Mouse (Mus musculus) liver, embryonic 14.5 days (tissue): ENCODE measurements around the gene Strada. TPM values are rescaled to one million over a fixed set of nuclear protein-coding genes. Genes with fewer than 3 reads are reported as not detected.
A peak's percentile ranks its signal among the peaks of the same experiment; 100 is the strongest.

Experiments
- ATAC-seq: fragments of 200-750 bp; cut with Nextera tagmentation; 2 replicates; pipeline ENCODE4 v1.8.0; 2017; ENCODE audit warnings: moderate number of reproducible peaks, mild to moderate bottlenecking, moderate library complexity; ENCODE audit not compliant: insufficient read depth
- DNase-seq, 3 experiments: peaks; one replicate each; pipeline ENCODE4 v3.0.0-alpha.2; 2012 to 2013; ENCODE audit warnings: low read depth in 3 of 3, low spot score in 3 of 3
- H3K27ac ChIP-seq: fragments of 300-500 bp; sonication (generic); 2 replicates; pipeline ENCODE4 v1.5.1; 2014; ENCODE audit warnings: moderate library complexity, mild to moderate bottlenecking, control low read depth, inconsistent platforms
- H3K27me3 ChIP-seq: fragments of 300-500 bp; sonication (generic); 2 replicates; pipeline ENCODE4 v1.6.1; 2014; ENCODE audit warnings: mild to moderate bottlenecking, low read length, moderate library complexity; ENCODE audit not compliant: control insufficient read depth, insufficient read depth
- H3K36me3 ChIP-seq: fragments of 300-500 bp; sonication (generic); replicated peaks from 2 replicates; pipeline ENCODE4 v1.6.1; 2014; ENCODE audit warnings: low read depth; ENCODE audit not compliant: control insufficient read depth, insufficient read depth
- H3K4me1 ChIP-seq, 2 experiments: fragments of 200-500 bp in 1 of 2; fragments of 300-500 bp in 1 of 2; sonication (generic) in 1 of 2; replicated peaks; 2 replicates each; pipeline ENCODE4 v1.6.1; 2012 to 2014; ENCODE audit warnings: antibody characterized with exemption in 1 of 2, inconsistent platforms in 1 of 2, low read length in 1 of 2; ENCODE audit not compliant: control insufficient read depth in 2 of 2, insufficient read depth in 2 of 2
- H3K4me2 ChIP-seq: fragments of 300-500 bp; sonication (generic); 2 replicates; pipeline ENCODE4 v1.6.1; 2014; ENCODE audit warnings: low read depth, mild to moderate bottlenecking, control low read depth, moderate library complexity
- H3K4me3 ChIP-seq, 2 experiments: fragments of 200-500 bp in 1 of 2; fragments of 300-500 bp in 1 of 2; sonication (generic) in 1 of 2; 2 replicates each; pipeline ENCODE4 v1.5.1; 2012 to 2014; ENCODE audit warnings: low read depth in 2 of 2, low read length in 2 of 2, mild to moderate bottlenecking in 2 of 2, control low read depth in 1 of 2, inconsistent platforms in 1 of 2, moderate library complexity in 1 of 2; ENCODE audit not compliant: insufficient read depth in 1 of 2
- H3K9ac ChIP-seq: fragments of 300-500 bp; sonication (generic); replicated peaks from 2 replicates; pipeline ENCODE4 v1.6.1; 2014; ENCODE audit warnings: mild to moderate bottlenecking, control low read depth, moderate library complexity
- H3K9me3 ChIP-seq: fragments of 300-500 bp; sonication (generic); 2 replicates; pipeline ENCODE4 v1.6.1; 2016; ENCODE audit warnings: low read length, mixed read lengths; ENCODE audit not compliant: control insufficient read depth
- CTCF ChIP-seq: IDR thresholded peaks from 2 replicates; pipeline ENCODE4 v1.5.1; 2016; ENCODE audit warnings: antibody characterized with exemption, low read depth, control low read depth
- EP300 ChIP-seq: IDR thresholded peaks from 2 replicates; pipeline ENCODE4 v1.6.1; 2016; ENCODE audit warnings: antibody characterized with exemption, low read depth
- WGBS: fragments of 180-500 bp; shearing (Covaris S2); extraction: QIAGEN DNeasy Blood & Tissue Kit; methylation state at CpG from one replicate; pipeline ENCODE4 v1.1.7; 2014; ENCODE audit not compliant: insufficient replicate concordance; 5-methylcytosine and 5-hydroxymethylcytosine counted together
- polyA plus RNA-seq, 2 experiments: library from polyadenylated mRNA; depleted of rRNA in 1 of 2; stranded (reverse) in 1 of 2; unstranded in 1 of 2; fragments of >200 nt; fragmentation: Nextera tagmentation in 1 of 2; extraction: Ambion mirVana in 1 of 2; gene quantifications; 2 replicates each; pipeline versions ENCODE4 v1.2.1 to v1.2.3; 2012 to 2014

Gene Strada
- polyA plus RNA-seq, 2 experiments, result 6.9 to 9.1 TPM

- TF ChIP-seq CTCF (peak; percentile 29; the same call in 1 of the 2 replicates), EP300 (0 out of 2 replicates have a peak, but pooled peaks have one; percentile 31)
- H3K27ac ChIP-seq, result peak overlapping the region; percentile 48
- H3K36me3 ChIP-seq, result no peaks in the 10 kb centered on the region
- peak in 1 of 3 experiments; percentile 41 for DNase-seq
- H3K4me3 ChIP-seq, result no peak overlapping the region
- peak overlapping the region; percentile 47 for H3K4me2 ChIP-seq
- 49% methylated on average over 5 of the region's 5 CpGs for WGBS
- peaks cover 20 to 26% of the 10 kb centered on the region in 2 experiments for H3K4me1 ChIP-seq
- peak; percentile 95 for ATAC-seq
- no peak overlapping the region for H3K9ac ChIP-seq
- H3K9me3 ChIP-seq, result no peaks in the 10 kb centered on the region
- H3K27me3 ChIP-seq, result no peaks in the 10 kb centered on the region
These were observed 23.8 kb downstream of the Strada start for GRCm38 (mm10) chr11:106178036-106178782.

- H3K36me3 ChIP-seq, result no peaks in the 10 kb centered on the region
- no peaks in the 10 kb centered on the region for H3K27me3 ChIP-seq
- TF ChIP-seq CTCF (no peak), EP300 (no peak)
- 45% methylated on average over 5 of the region's 5 CpGs for WGBS
- peaks cover 20 to 30% of the 10 kb centered on the region in 2 experiments for H3K4me1 ChIP-seq
- ATAC-seq, result no peak
- H3K4me2 ChIP-seq, result no peak overlapping the region
- no peak overlapping the region for H3K4me3 ChIP-seq
- no peaks in the 10 kb centered on the region for H3K9me3 ChIP-seq
- no peak overlapping the region for H3K9ac ChIP-seq
- H3K27ac ChIP-seq, result no peak overlapping the region
- DNase-seq, result no peak
These were observed 25.6 kb downstream of the Strada start for GRCm38 (mm10) chr11:106176372-106176771.

- 63% methylated on average over 3 of the region's 3 CpGs for WGBS
- TF ChIP-seq CTCF (no peak), EP300 (no peak)
- no peak overlapping the region for H3K27ac ChIP-seq
- no peak overlapping the region for H3K4me3 ChIP-seq
- peaks cover 20 to 30% of the 10 kb centered on the region in 2 experiments for H3K4me1 ChIP-seq
- DNase-seq, result no peak
- H3K9ac ChIP-seq, result no peak overlapping the region
- H3K27me3 ChIP-seq, result no peaks in the 10 kb centered on the region
- no peak overlapping the region for H3K4me2 ChIP-seq
- ATAC-seq, result no peak
- no peaks in the 10 kb centered on the region for H3K36me3 ChIP-seq
- H3K9me3 ChIP-seq, result no peaks in the 10 kb centered on the region
These were observed 26.9 kb downstream of the Strada start for GRCm38 (mm10) chr11:106175081-106175480.

GRCm38 (mm10) chr11:106174372-106174771, 27.6 kb downstream of the Strada start:
- no peak overlapping the region for H3K9ac ChIP-seq
- ATAC-seq, result no peak
- WGBS, result 78% methylated on average over 5 of the region's 5 CpGs
- H3K4me3 ChIP-seq, result no peak overlapping the region
- no peak overlapping the region for H3K27ac ChIP-seq
- TF ChIP-seq EP300 (no peak), CTCF (no peak)
- H3K4me1 ChIP-seq, result peaks cover 20 to 27% of the 10 kb centered on the region in 2 experiments
- H3K36me3 ChIP-seq, result no peaks in the 10 kb centered on the region
- H3K9me3 ChIP-seq, result no peaks in the 10 kb centered on the region
- H3K27me3 ChIP-seq, result no peaks in the 10 kb centered on the region
- H3K4me2 ChIP-seq, result no peak overlapping the region
- DNase-seq, result no peak

GRCm38 (mm10) chr11:106173228-106173627, 28.7 kb downstream of the Strada start:
- H3K4me2 ChIP-seq, result no peak overlapping the region
- TF ChIP-seq EP300, result no peak
- no peak for TF ChIP-seq CTCF
- H3K9ac ChIP-seq, result no peak overlapping the region
- H3K4me3 ChIP-seq, result no peak overlapping the region
- WGBS, result 68% methylated on average over 2 of the region's 2 CpGs
- peaks cover 13 to 20% of the 10 kb centered on the region in 2 experiments for H3K4me1 ChIP-seq
- no peaks in the 10 kb centered on the region for H3K36me3 ChIP-seq
- no peaks in the 10 kb centered on the region for H3K9me3 ChIP-seq
- H3K27ac ChIP-seq, result no peak overlapping the region
- no peak for ATAC-seq
- no peak for DNase-seq
- H3K27me3 ChIP-seq, result no peaks in the 10 kb centered on the region
